Mouse (Mus musculus): ENCODE data around the gene Ift122. TPM values are rescaled to one million over a fixed set of nuclear protein-coding genes. Genes with fewer than 3 reads are reported as not detected.
A peak's percentile ranks its signal among the peaks of the same experiment; 100 is the strongest.

Ift122 gene
- polyA plus RNA-seq, 1 experiment from 2014 or later = 28.7 TPM

- Histone ChIP-seq H3K9me3 (no peaks in the 10 kb centered on the region), H3K36me3 (peaks cover 10% of the 10 kb centered on the region), H3K4me3 (no peak overlapping the region), H3K27ac (no peak overlapping the region), H3K27me3 (replicated peaks) (no peaks in the 10 kb centered on the region), H3K4me2 (replicated peaks) (no peak overlapping the region), H3K4me1 (0 out of 2 replicates have a peak, but pooled peaks cover 4% of the 10 kb centered on the region), H3K9ac (no peak overlapping the region)
- WGBS = 88% methylated on average over 15 of the region's 15 CpGs
- no peak for ATAC-seq (ENCODE audit: low FRiP score, low read depth)
Observed at GRCm38 (mm10) chr6:115914511-115915202, 61.4 kb downstream of the Ift122 start.

- Histone ChIP-seq H3K4me1 (0 out of 2 replicates have a peak, but pooled peaks cover 4% of the 10 kb centered on the region), H3K36me3 (peaks cover 7% of the 10 kb centered on the region), H3K27ac (no peak overlapping the region), H3K9ac (no peak overlapping the region), H3K27me3 (replicated peaks) (no peaks in the 10 kb centered on the region), H3K4me2 (replicated peaks) (no peak overlapping the region), H3K4me3 (no peak overlapping the region), H3K9me3 (no peaks in the 10 kb centered on the region)
- ATAC-seq (ENCODE audit: low FRiP score, low read depth) = no peak
- 74% methylated on average over 17 of the region's 17 CpGs for WGBS
Observed at GRCm38 (mm10) chr6:115915601-115916445, 62.6 kb downstream of the Ift122 start.

GRCm38 (mm10) chr6:115916611-115917010, 63.3 kb downstream of the Ift122 start:
- Histone ChIP-seq H3K27ac (no peak overlapping the region), H3K9ac (no peak overlapping the region), H3K4me2 (replicated peaks) (no peak overlapping the region), H3K9me3 (no peaks in the 10 kb centered on the region), H3K36me3 (peaks cover 7% of the 10 kb centered on the region), H3K4me3 (no peak overlapping the region), H3K4me1 (0 out of 2 replicates have a peak, but pooled peaks cover 4% of the 10 kb centered on the region), H3K27me3 (replicated peaks) (no peaks in the 10 kb centered on the region)
- 90% methylated on average over 5 of the region's 5 CpGs for WGBS
- no peak for ATAC-seq (ENCODE audit: low FRiP score, low read depth)

- 83% methylated on average over 1 of the region's 1 CpGs for WGBS
- no peaks in the 10 kb centered on the region for H3K27me3 ChIP-seq (replicated peaks)
- no peak overlapping the region for H3K4me3 ChIP-seq
- H3K4me1 ChIP-seq = 0 out of 2 replicates have a peak, but pooled peaks cover 4% of the 10 kb centered on the region
- no peak overlapping the region for H3K9ac ChIP-seq
- no peak for ATAC-seq (ENCODE audit: low FRiP score, low read depth)
- peaks cover 7% of the 10 kb centered on the region for H3K36me3 ChIP-seq
- no peak overlapping the region for H3K27ac ChIP-seq
- H3K4me2 ChIP-seq (replicated peaks) = no peak overlapping the region
- H3K9me3 ChIP-seq = no peaks in the 10 kb centered on the region
Observed at GRCm38 (mm10) chr6:115918615-115919014, 65.3 kb downstream of the Ift122 start.

- no peak for ATAC-seq (ENCODE audit: low FRiP score, low read depth)
- no peak overlapping the region for H3K4me2 ChIP-seq (replicated peaks)
- peaks cover 7% of the 10 kb centered on the region for H3K36me3 ChIP-seq
- no peaks in the 10 kb centered on the region for H3K27me3 ChIP-seq (replicated peaks)
- 94% methylated on average over 5 of the region's 5 CpGs for WGBS
- no peak overlapping the region for H3K4me3 ChIP-seq
- no peak overlapping the region for H3K9ac ChIP-seq
- no peak overlapping the region for H3K27ac ChIP-seq
- no peaks in the 10 kb centered on the region for H3K9me3 ChIP-seq
- 0 out of 2 replicates have a peak, but pooled peaks cover 4% of the 10 kb centered on the region for H3K4me1 ChIP-seq
Observed at GRCm38 (mm10) chr6:115919876-115920275, 66.6 kb downstream of the Ift122 start.

- Histone ChIP-seq H3K9ac (no peak overlapping the region), H3K36me3 (no peaks in the 10 kb centered on the region), H3K4me2 (replicated peaks) (no peak overlapping the region), H3K4me3 (no peak overlapping the region), H3K27ac (no peak overlapping the region), H3K9me3 (no peaks in the 10 kb centered on the region), H3K4me1 (peaks cover 10% of the 10 kb centered on the region; the same call in 1 of the 2 replicates), H3K27me3 (replicated peaks) (no peaks in the 10 kb centered on the region)
- ATAC-seq (ENCODE audit: low FRiP score, low read depth) = no peak
- WGBS = 47% methylated on average over 6 of the region's 6 CpGs
Observed at GRCm38 (mm10) chr6:115924829-115925228, 71.6 kb downstream of the Ift122 start.

GRCm38 (mm10) chr6:115926416-115926815, 73.1 kb downstream of the Ift122 start:
- no peak overlapping the region for H3K9ac ChIP-seq
- H3K9me3 ChIP-seq = no peaks in the 10 kb centered on the region
- no peak for ATAC-seq (ENCODE audit: low FRiP score, low read depth)
- H3K27me3 ChIP-seq (replicated peaks) = no peaks in the 10 kb centered on the region
- no peak overlapping the region for H3K4me3 ChIP-seq
- no peaks in the 10 kb centered on the region for H3K36me3 ChIP-seq
- 77% methylated on average over 10 of the region's 10 CpGs for WGBS
- peaks cover 13% of the 10 kb centered on the region; the same call in 1 of the 2 replicates for H3K4me1 ChIP-seq
- no peak overlapping the region for H3K4me2 ChIP-seq (replicated peaks)
- no peak overlapping the region for H3K27ac ChIP-seq

- H3K27ac ChIP-seq = no peak overlapping the region
- H3K36me3 ChIP-seq = no peaks in the 10 kb centered on the region
- no peaks in the 10 kb centered on the region for H3K27me3 ChIP-seq (replicated peaks)
- H3K4me2 ChIP-seq (replicated peaks) = no peak overlapping the region
- H3K9ac ChIP-seq = no peak overlapping the region
- no peaks in the 10 kb centered on the region for H3K9me3 ChIP-seq
- 80% methylated on average over 10 of the region's 10 CpGs for WGBS
- H3K4me1 ChIP-seq = peaks cover 13% of the 10 kb centered on the region; the same call in 1 of the 2 replicates
- H3K4me3 ChIP-seq = no peak overlapping the region
- ATAC-seq (ENCODE audit: low FRiP score, low read depth) = peak; percentile 37; the same call in 1 of the 2 replicates
Observed at GRCm38 (mm10) chr6:115927292-115928242, 74.3 kb downstream of the Ift122 start.

- WGBS = 74% methylated on average over 5 of the region's 5 CpGs
- H3K9me3 ChIP-seq = no peaks in the 10 kb centered on the region
- no peak overlapping the region for H3K9ac ChIP-seq
- H3K4me1 ChIP-seq = peaks cover 13% of the 10 kb centered on the region; the same call in 1 of the 2 replicates
- no peak overlapping the region for H3K27ac ChIP-seq
- ATAC-seq (ENCODE audit: low FRiP score, low read depth) = no peak
- no peak overlapping the region for H3K4me3 ChIP-seq
- no peaks in the 10 kb centered on the region for H3K27me3 ChIP-seq (replicated peaks)
- no peaks in the 10 kb centered on the region for H3K36me3 ChIP-seq
- no peak overlapping the region for H3K4me2 ChIP-seq (replicated peaks)
Observed at GRCm38 (mm10) chr6:115930018-115930417, 76.7 kb downstream of the Ift122 start.

GRCm38 (mm10) chr6:115931639-115932038, 78.4 kb downstream of the Ift122 start, which contains the start of gene Rho:
Gene Rho (plus strand): TSS chr6:115931748.
- no peak within 1 kb of the TSS for H3K4me2 ChIP-seq (replicated peaks)

GRCm38 (mm10) chr6:115932391-115932790, 79.1 kb downstream of the Ift122 start:
- ATAC-seq (ENCODE audit: low FRiP score, low read depth) = no peak
- H3K9ac ChIP-seq = no peak overlapping the region
- H3K4me3 ChIP-seq = no peak overlapping the region
- H3K27ac ChIP-seq = no peak overlapping the region
- peaks cover 6% of the 10 kb centered on the region; the same call in 1 of the 2 replicates for H3K4me1 ChIP-seq
- H3K36me3 ChIP-seq = no peaks in the 10 kb centered on the region
- 89% methylated on average over 3 of the region's 3 CpGs for WGBS
- no peaks in the 10 kb centered on the region for H3K27me3 ChIP-seq (replicated peaks)
- H3K4me2 ChIP-seq (replicated peaks) = no peak overlapping the region
- H3K9me3 ChIP-seq = no peaks in the 10 kb centered on the region

More at GRCm38 (mm10) chr6:115931639-115932038, 78.4 kb downstream of the Ift122 start, which contains the start of gene Rho:
- Histone ChIP-seq H3K27ac (no peak within 1 kb of the TSS), H3K27me3 (replicated peaks) (no peaks in the 10 kb centered on the region), H3K4me3 (no peak within 1 kb of the TSS), H3K4me1 (peaks cover 13% of the 10 kb centered on the region; the same call in 1 of the 2 replicates), H3K9me3 (no peaks in the 10 kb centered on the region), H3K9ac (no peak within 1 kb of the TSS), H3K36me3 (no peaks in the 10 kb centered on the region)
- WGBS = 92% methylated on average over 14 of the region's 14 CpGs
- ATAC-seq (ENCODE audit: low FRiP score, low read depth) = no peak

All from neural tube, embryonic 12.5 days (tissue).